Mouse (Mus musculus) kidney, adult 8-10 months (tissue): Measurements from ENCODE around the gene Anxa9.
A peak's percentile ranks its signal among the peaks of the same experiment; 100 is the strongest.

Experiments used
- DNase-seq, 2 experiments: peaks; one replicate each; pipeline ENCODE4 v3.0.0; 2022

The Anxa9 gene

DNA sequence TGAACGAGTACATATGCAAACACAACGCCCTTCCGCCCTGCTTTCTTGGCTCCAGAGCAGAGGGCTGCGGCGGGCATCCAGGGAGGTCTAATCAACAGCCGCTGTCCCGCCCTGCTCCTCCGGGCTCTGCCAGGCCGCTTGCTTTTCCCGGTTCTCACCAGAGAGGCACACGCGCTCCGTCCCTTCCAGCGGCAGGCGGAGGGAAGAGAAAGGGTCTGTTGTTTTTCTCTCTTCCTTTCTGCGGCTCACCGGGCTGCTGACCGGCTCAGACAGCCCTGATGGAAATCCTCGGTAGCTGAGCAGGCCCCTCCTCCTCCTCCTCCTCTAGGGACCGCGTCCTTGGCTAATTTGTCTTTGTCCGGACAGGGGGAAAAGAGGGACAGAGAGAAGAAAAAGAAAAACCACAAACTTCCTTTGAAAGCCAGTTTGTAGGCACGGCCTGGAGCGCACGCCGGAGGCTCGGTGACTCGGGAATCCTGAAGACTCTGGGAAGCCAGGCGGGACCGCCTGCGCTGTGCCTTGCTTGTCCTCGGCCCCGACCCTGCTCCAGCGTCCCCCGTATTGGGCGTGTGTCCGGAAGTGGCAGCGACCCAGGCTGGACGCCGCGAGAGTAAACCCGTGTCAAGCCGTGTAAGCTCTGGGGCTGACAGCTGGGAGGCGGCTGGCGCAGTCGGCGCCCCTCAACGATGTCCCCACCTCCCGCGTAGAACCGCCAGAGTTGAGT is 23.9 kb downstream of the Anxa9 start:
- peak; percentile 81 to 83 for DNase-seq

DNA sequence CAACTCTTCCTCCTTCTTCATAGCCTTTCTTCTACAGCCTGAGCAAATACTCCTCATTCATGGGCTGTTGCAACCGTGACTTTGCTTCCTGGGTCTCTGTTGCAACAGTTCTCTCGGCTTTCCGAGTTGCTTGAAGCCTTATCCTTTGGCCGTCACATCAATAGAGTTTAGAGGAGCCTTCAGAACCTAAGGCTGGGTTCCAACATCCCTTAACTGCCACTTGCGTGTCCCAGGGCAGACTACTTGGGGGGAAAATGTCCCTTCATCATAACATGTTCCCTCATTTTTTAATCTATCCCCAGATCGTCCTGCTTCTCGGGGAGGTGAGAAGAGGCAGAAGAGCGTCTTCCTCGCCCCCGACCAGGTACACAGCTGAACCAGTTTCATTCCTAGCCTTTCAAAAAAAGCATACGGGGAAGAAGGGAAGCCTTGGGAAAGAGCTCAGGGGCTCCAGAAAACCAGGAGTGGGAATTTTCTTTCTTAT is 24.6 kb downstream of the Anxa9 start:
- no peak for DNase-seq

DNA sequence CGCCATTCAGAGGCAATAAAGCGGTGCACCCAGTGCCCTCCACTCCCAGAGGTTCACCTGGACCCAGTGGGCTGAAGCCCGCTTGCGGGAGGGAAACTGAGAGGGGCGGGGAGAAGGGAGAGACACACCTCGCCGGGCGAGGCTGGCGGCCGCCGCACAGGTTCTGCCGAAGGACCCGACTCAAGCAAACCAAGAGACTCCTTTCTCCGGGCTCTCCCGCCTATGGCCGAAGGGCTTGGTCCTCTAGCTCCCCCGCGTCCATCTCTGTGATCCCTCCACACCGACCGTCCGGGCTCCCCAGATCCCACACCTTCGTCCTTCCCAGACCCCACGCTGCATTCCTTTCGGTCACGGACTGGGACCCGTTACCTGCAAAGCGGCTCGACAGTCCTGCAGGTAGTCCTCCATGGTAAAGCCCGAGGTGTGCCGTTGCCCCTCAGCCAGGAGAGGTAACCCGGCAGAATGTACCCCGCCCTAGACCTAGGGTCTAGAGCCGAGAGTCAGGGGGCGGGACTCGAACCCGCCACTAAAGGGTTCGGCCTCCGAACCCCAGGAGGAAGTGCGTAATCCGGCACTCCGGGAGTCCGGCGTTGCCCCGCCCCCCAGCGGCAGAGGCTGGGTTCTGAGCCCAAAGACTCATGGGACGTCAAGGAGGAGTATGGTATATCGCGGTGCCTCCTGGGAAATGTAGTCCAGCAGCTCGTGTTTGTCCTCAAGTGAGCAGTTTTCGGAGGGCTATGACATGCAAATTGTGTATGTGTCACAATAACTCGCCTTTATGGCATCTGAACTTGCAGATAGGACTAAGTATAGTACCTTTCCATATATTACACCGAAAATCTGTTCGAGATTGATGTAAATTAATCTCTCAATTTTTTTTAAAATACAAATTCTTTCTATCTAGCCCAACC is 25.5 kb downstream of the Anxa9 start, which contains the start of the genes Mindy1 and Prune1:
Gene Mindy1, plus strand, starts transcription at position 130 of the 911 bp plus-strand sequence.
Gene Prune1, minus strand, starts transcription at position 861 of the 911 bp plus-strand sequence.
- peak; percentile 99 for DNase-seq

DNA sequence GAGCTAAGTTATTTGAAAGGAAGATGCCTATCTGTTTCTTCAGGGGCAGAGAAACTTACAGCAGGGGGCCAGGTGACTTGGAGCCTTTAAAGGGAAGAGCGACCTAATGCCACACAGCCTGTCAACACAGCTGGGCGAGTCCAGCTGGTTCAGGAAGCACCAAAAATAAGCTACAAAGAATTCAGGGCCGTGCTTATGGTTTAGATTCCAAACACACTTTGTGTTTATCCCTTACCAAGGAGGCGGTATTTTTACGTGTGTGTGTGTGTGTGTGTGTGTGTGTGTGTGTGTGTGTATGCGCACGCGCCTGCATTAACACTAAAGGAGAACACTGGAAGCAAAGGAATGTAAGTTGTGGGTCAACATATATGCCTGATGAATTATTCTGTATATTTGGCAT is 26.2 kb downstream of the Anxa9 start:
- DNase-seq = no peak

DNA sequence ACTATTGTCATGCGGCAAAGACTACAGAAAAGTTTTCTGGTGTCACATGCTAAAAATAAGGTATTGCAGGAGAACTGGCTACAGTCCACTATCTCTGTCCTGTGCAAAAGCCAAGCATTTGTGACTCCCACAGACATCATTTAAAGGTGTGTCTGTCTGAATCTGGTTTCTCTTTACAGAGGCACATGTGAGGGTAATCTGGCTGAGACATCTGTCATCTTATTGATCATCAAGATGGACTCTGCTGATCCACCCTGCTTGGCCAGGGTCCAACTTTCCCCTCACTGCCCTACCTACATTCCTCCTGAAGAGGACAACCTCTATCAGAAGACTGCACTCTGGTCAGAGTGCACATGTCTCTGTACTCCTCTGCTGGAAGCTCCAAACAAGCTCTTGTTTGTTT is 29.8 kb downstream of the Anxa9 start:
- no peak for DNase-seq

DNA sequence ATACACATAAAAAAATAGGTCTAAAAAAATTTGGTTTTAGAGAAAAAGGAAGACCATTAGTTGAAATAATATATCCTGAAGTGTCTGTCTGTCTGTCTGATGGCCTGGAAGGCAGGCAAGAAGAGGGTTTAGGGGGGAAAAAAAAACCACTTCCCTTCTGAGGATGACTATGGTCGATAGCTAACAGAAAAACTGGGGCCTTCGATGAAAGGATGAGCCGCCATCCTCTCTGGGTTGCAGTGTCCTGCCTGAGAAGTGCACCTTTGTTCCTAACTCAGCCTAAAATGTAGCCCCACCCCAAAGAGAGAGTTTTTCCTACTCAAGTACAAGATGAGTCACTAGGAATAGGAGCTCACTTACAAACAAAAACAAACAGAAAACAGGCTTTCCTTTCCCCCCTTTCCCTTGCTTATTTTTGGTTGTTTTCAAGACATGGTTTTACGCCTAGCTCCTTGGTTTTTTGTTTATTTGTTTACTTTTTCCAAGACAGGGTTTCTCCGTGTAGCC is 30.5 kb downstream of the Anxa9 start:
- no peak for DNase-seq

DNA sequence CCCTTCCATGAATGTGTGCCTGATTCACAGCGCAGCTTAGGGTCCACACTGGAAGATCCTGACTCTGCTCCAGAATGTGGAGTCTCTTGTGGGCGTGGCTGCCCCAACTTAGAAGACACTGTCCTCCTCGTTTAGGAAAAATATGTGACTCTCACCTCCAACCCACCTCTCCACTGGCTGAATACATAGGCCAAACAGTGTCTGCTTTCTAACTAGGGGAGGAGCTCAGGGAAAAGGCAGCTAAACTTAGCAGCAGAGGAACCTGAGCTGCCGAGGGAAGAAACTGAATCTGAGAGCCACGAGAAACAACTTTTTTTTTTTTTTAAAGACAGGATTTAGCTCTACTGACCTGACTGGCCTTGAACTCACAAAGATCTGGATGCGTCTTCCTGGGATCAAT is 31.8 kb downstream of the Anxa9 start:
- DNase-seq = no peak

DNA sequence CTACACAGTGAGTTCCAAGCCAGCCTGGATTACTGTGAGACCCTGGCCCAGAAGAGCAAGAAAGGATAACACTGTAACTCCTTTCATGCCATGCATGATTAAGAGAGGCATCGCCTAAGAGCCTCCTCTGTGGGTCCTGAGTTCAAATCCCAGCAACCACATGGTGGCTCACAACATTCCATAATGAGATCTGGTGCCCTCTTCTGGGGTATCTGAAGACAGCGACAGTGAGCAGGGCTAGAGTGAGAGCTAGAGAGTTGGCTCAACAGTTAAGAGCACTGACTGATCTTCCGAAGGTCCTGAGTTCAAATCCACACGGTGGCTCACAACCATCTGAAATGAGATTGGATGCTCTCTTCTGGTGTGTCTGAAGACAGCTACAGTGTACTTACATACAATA is 32.5 kb downstream of the Anxa9 start:
- no peak for DNase-seq

DNA sequence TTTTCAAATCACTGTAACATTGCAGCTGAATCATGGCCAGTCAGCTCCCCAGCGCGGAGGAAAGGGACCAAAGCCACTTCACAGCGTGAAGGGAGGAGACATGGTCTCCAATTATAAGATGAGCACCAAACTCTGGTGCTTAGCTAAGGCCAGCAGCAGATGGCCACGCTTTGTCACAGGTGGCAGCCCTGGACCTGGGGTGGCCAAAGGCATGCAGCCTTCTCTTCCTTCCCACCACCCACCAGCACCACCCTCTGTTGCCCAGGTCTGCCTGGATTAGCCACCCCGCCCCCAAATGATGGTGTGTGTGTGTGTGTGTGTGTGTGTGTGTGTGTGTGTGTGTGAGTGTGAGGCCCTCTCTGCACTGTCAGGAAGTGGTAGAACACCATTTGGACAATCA is 33.5 kb downstream of the Anxa9 start:
- no peak for DNase-seq

DNA sequence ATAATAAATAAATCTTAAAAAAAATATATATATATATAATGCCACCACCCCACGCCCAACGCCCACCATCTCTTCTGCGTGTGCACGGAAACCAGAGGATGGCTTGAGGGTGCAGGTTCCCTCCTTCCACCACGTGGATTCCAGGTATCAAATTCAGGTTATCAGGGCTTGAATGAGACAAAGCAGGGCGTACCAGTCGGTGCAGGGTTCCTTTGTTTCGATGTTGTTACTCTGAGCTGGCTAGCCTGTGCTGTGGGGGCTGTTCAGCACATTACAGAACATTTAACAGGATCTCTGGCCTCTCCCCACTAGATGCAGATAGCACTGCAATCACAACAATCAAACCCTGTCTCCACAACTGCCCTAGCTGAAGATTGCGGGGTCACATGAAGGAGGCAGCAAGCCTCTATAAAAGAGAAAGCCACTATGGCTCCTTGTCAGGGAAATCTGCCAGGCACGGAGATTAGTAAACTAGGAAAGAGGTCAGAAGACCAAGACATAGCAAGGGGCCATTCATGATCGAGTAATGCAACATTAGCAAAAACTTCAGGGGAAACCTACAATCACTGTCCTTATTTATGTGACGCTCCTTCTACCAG is 36.1 kb downstream of the Anxa9 start:
- no peak for DNase-seq

DNA sequence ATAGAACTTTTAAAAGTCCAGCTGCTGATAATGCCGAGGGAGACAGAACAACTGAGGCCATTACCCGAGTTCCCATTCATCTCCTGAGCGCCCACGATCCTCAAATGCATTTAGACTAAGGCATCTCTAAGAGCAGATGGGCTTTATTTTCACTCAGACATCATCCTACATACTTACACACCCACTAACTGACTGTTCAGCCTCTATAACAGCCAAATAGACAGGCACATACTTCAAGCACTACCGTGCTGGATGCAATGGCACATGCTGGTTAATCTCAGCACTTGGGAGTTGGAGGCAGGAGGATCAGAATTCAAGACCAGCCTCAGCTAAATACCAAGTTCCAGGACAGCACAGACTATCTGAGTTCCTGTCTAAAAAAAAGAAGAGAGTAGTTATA is 37.2 kb downstream of the Anxa9 start:
- no peak for DNase-seq

DNA sequence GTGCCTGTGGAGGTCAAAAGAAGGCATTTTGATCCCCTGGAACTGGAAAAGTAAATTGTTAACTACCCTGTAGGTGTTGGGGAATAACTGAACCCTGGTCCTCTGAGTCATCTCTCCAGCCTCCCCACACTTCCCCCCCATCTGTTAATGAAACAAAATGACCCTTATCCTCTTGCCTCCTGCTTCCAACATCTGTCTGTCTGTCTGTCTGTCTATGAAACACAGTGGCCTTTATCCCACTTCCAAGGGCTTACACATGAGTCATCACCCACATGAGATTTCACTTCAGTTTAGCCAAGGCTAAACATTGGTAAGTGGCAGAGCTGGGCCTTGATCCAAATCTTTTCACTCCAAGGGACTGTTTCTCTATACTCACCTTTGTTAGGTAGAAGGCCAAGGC is 39.1 kb downstream of the Anxa9 start:
- DNase-seq = peak in 1 of 2 experiments; percentile 42

DNA sequence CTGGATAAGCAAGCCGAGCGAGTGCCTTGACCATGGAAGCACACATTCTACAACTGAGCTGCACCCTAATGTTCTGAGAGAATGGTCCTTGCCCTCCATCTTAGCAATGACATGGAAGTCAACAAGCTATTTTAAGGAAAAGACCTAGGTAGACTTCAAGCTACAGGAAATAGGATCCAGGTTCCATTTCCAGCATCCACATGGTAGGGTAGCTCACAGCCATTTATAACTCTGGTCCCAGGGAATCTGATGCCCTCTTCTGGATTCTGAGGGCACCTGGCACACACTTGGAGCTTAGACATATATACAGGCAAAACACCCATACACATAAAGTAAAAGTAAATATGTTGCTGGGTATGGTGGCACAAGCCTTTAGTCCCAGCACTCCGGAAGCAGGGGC is 40.9 kb downstream of the Anxa9 start:
- DNase-seq = no peak

DNA sequence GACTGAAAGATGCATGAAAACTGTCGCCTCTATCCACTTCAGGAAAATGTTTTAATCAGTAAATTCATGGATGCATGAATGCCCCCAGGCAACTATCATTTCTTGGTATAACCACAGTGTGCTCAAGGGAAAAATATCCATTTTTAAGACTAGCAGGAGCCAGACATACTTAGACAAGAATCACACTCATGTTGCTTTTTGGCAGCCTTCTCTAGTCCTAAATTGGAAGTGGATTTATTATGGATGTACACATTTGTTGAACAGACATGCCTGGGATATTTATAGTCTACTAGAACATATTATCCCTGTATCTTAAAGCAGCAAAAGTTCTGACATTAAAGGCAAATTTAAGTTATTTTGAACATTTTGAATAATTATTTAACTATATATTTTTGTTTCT is 42.3 kb downstream of the Anxa9 start:
- DNase-seq = no peak

DNA sequence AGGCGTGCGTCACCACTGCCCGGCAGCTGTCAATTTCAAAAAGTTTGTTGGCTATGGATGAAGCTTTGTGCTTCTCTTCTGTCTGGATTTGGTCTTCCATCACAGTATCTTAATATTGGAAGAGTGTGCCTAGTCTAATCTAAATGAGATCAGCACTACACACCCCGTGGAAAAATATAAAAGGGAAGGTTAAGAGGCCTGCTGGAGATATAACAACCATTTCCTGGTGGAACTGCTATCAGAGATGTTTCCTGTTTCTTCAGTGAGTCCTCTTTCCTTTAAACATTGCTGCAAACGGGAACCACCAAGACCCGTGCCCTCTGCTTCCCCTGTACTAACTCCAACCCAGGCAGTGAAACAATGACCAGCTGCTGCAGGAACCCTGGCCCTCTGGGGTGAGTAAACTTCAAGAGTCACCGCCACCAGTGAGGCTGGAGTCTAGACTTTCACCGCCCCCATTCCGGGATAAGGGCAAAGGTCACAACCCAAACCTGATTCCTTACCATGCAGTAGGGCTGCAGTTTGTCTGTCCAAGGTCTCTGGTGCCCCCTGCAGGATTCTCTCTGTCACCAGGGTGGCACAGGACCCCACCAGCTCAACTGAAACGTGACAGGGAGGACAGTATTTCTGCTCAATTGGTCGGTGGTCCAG is 43.8 kb downstream of the Anxa9 start:
- peak; percentile 91 to 93 for DNase-seq

DNA sequence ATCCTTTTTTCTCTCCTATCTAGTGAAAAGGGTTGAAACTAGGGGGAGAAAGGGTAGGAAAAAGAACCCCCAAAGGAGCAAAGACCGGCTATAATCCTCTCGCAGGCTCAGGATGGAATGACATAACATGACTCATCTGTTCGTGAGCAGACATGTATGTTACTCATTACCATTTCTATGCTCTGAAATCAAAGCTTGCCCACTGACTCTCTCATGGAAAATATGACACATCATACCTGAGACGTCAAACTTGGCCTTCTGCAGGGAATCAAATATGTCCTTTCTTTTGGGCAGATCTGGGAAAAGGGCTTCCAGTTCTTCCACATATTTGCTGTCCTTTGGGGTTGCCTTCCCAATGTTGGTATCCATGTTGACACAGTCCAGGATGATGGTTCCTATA is 45.0 kb downstream of the Anxa9 start:
- no peak for DNase-seq

DNA sequence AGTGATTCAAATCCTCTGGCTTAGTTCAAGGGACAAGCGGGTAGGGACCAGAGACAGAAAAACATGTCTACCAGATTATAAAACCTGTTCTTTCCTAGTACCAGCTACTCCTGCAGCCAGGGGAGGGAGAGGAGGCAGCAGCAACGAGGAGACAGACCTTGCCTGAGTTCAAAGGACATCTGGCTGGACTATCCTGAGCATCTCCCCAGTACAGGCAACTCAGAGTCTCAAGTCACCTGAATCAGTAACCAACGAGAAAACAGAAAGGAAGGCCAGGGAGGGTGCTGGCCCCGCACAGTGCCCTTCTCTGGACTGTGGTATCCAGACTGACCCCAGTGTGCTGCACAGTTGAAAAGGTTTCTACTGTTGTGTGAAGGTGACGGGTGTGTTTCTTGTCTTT is 50.0 kb downstream of the Anxa9 start:
- peak in 1 of 2 experiments; percentile 35 for DNase-seq

DNA sequence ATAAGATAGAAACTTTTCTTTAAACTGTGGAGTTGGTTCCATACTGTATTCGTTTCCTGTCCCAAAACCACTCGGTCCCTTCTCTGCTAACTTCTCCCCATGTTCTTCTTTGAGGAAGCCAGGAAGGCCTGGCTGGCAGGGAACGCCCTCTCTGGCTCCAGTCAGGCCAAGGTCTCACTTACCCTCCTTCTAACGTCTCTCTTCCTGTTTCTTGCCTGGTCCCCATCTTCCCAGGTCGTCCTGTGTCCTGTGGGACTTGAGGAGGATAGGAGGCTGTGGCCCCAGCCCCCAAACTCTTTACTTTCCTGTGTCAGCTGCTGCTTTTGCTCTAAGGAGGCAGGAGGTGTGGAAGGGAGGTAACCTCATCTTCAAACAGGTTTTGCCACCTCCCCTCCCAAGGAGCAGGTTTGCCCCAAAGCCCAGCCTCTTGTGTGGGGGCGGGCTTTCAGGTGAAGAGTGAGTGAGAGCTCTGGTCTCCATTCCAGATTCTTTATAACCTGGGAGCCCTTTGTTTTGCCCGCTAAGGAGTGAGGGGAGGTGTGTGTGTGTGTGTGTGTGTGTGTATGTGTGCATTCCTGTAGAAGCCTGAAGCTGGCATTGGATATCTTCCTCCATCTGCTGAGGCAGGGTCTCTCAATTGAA is 56.1 kb downstream of the Anxa9 start, which contains the start of gene Bnipl:
Gene Bnipl, minus strand, starts transcription at position 411 of the 642 bp plus-strand sequence.
- no peak for DNase-seq

DNA sequence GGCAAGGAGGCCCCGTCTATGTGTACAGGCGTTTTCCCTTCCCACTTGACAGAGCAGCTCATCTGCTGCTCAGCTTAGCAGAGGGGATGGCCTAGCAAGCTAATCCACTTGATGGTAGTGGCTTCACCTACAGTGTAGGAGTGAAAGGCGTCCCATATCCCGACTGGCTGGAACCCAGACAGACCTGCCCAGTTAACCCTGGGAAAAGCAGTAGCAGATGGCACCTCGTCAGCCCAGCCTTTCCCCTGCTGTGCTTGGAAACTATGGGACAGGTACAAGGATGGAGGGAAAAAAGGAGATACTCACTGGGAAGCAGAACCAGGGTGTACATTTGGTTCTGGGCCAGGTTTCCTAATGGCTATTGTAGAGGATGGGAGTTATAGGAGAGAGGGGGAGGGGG is 56.6 kb downstream of the Anxa9 start:
- no peak for DNase-seq

DNA sequence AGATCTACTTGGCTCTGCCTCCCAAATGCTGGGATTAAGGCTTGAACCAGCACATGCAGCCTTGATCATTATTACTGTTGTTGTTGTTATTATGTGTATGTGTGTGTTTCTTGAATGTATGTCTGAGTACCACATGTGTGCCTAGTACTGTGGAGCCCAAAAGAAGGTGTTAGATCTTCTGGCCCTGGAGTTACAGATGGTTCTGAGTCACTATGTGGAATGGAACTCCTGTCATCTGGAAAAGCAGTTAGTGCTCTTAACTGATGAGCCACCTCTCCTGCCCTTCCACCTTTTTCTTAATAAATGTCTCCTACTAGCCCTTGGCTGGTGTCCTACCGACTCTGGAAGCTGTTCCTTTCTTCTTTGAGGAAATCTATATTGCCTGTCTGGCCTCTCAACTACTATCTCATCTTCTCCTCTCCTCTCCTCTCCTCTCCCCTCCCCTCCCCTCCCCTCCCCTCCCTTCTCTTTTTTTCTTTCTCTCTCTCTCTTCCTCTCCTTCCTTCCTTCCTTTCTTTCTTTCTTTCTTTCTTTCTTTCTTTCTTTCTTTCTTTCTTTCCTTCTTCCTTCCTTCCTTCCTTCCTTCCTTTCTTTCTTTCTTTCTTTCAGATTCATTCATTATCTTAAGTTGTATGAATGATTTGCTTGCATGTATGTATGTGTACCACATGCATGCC is 59.2 kb downstream of the Anxa9 start:
- DNase-seq = no peak

DNA sequence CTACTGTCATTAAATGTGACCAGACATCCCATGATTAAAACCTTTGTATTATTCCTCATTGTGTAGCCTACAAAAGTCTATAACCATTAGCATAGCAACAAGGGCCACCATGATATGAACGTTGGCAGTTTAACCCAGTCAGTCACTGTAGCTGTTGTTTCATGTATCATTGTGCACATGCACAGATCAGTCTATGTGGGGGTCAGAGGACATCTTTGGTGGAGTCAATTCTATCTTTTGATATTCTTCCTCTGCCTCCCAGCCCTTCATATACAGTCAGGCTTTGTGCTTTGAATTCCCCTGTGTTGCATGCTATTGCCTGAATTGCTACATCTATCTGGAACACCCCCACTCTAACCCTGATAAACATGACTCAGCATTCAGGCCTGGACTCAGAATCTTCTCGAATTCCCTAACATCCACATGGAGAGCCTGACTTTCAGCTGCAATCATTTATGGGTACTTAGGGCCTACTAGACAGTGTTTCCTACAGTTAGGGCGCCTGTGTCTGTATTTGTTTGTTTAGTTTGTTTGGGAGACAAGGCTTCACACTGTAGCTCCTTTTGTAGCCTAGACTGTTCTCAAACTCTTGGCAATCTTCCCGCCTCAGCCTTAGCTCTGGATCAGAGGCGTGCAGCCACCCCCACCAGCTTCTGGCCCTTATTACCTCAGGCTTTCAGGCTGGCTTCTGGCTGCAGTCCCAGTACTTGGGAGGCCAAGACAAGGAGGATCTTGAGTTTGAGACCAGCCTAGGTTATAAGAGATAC is 60.3 kb downstream of the Anxa9 start:
- DNase-seq = peak in 1 of 2 experiments; percentile 53
